Mouse (Mus musculus) hindbrain, embryonic 11.5 days (tissue): ENCODE measurements at regions not wholly inside any gene's neighbourhood (a gene's known extent, or its start where the extent isn't known, plus 50 kb on each side); places are given as distances from the start of the nearest gene placed in this dataset.

Experiments used
- ATAC-seq: fragments of 200-750 bp; cut with Nextera tagmentation; 2 replicates; pipeline ENCODE4 v1.8.0; 2017; ENCODE audit warnings: mild to moderate bottlenecking, moderate TSS enrichment, moderate library complexity; ENCODE audit not compliant: low FRiP score
- DNase-seq: peaks from one replicate; pipeline ENCODE4 v3.0.0-alpha.2; 2015; ENCODE audit warnings: low spot score
- H3K27ac ChIP-seq: fragments of 300-500 bp; sonication (generic); 2 replicates; pipeline ENCODE4 v1.5.1; 2014; ENCODE audit warnings: mild to moderate bottlenecking, low read depth, low read length
- H3K27me3 ChIP-seq: fragments of 300-500 bp; sonication (generic); 2 replicates; pipeline ENCODE4 v1.6.1; 2014; ENCODE audit warnings: mild to moderate bottlenecking, low read length, moderate library complexity, mixed read lengths; ENCODE audit not compliant: control insufficient read depth, insufficient read depth
- H3K36me3 ChIP-seq: fragments of 300-500 bp; sonication (generic); 2 replicates; pipeline ENCODE4 v1.6.1; 2014; ENCODE audit warnings: mild to moderate bottlenecking, low read length, moderate library complexity, mixed read lengths; ENCODE audit not compliant: control insufficient read depth, insufficient read depth
- H3K4me1 ChIP-seq: fragments of 300-500 bp; sonication (generic); replicated peaks from 2 replicates; pipeline ENCODE4 v1.6.1; 2014; ENCODE audit warnings: low read length, mixed read lengths; ENCODE audit not compliant: control insufficient read depth, insufficient read depth
- H3K4me2 ChIP-seq: fragments of 300-500 bp; sonication (generic); replicated peaks from 2 replicates; pipeline ENCODE4 v1.6.1; 2014; ENCODE audit warnings: mild to moderate bottlenecking, low read depth, low read length
- H3K4me3 ChIP-seq: fragments of 300-500 bp; sonication (generic); 2 replicates; pipeline ENCODE4 v1.5.1; 2014; ENCODE audit warnings: low read depth, low read length
- H3K9ac ChIP-seq: fragments of 300-500 bp; sonication (generic); 2 replicates; pipeline ENCODE4 v1.6.1; 2014; ENCODE audit warnings: low read depth, low read length
- H3K9me3 ChIP-seq: fragments of 300-500 bp; sonication (generic); 2 replicates; pipeline ENCODE4 v1.6.1; 2016; ENCODE audit warnings: low read length; ENCODE audit not compliant: control insufficient read depth
- WGBS: fragments of 180-500 bp; shearing (Covaris S2); extraction: QIAGEN DNeasy Blood & Tissue Kit; methylation state at CpG from one replicate; pipeline ENCODE4 v1.1.7; 2014; 5-methylcytosine and 5-hydroxymethylcytosine counted together

DNA sequence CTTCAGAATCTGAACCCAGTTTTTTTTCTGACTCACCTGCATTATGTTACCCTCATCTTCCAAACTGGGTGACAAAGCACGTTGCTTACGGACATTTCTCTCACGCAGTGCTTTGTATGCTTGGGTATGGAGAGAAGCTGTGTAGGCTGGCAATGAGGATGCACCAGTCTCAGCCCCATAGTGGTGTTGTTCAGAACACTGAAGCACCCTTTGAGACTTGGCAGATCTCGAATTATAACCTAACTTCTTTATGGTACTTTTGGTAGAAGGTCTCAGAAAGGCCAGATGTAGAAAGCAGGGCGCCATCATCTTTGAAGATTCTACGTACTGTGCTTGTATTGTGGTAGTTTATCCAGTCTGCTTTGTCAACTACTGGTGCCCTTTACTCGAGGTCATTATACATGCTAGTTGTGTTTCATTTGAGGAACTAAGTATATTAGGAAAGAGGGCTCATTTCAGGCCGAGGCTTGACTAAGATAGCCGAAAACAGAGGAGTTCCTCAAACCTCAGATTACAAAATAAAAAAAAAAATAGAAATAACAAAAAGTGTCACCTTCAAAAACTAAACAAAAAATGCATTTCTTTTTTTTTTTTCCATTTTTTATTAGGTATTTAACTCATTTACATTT is 85.7 kb downstream of the Rgs2 start:
- 88% methylated on average over 9 of the region's 9 CpGs for WGBS
- no peak overlapping the region for H3K4me2 ChIP-seq
- DNase-seq: no peak
- no peak overlapping the region for H3K9ac ChIP-seq
- no peak overlapping the region for H3K27ac ChIP-seq
- no peaks in the 10 kb centered on the region; the same call in 1 of the 2 replicates for H3K4me1 ChIP-seq
- H3K9me3 ChIP-seq: no peaks in the 10 kb centered on the region
- H3K4me3 ChIP-seq: no peak overlapping the region
- H3K36me3 ChIP-seq: no peaks in the 10 kb centered on the region
- ATAC-seq: no peak
- H3K27me3 ChIP-seq: no peaks in the 10 kb centered on the region

DNA sequence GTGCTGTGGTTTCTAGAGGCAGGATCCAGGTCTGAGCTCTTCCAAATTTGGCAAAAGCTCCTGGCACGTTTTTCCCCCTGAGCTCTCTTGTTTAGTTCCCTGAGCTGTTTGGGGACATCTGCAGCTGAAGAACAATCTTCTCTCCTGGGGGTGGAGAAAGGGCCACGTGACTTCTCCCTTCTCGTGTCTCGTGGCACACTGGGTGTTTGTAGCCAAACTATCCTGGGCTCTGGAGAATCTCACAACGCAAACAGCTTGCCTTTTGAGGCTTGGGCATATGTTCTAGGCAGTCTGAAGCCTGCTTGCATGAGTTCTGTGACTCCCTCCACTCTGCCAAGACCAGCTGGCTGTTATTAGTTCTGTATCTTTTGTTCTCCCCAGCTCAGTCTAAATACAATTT is 86.3 kb downstream of the Rgs2 start:
- Histone ChIP-seq H3K27ac (no peak overlapping the region), H3K4me3 (no peak overlapping the region), H3K36me3 (no peaks in the 10 kb centered on the region), H3K27me3 (no peaks in the 10 kb centered on the region), H3K9me3 (no peaks in the 10 kb centered on the region), H3K4me2 (no peak overlapping the region), H3K9ac (no peak overlapping the region), H3K4me1 (no peaks in the 10 kb centered on the region; the same call in 1 of the 2 replicates)
- 71% methylated on average over 5 of the region's 5 CpGs for WGBS
- DNase-seq: no peak
- ATAC-seq: no peak

DNA sequence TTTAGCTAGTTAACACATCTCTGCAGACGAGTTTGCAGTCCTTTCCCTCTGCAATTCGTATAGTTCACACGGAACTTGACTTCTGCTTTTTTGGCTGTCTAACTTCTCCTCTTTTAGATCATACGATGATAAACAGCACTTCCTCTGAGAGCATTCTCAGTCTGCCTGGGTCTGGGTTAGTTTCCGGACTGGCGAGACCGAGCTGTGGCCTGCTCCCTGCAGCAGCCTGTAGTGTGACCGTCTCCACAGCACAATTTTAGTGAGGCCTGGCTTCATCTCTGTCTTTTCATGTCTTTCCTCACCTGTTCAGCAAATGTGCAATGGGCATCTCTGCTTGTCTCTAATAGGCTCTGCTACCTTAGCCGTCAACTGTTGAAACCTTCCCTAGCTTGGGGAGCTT is 87.4 kb downstream of the Rgs2 start:
- H3K9me3 ChIP-seq: no peaks in the 10 kb centered on the region
- peaks cover under 1% of the 10 kb centered on the region; the same call in 1 of the 2 replicates for H3K27me3 ChIP-seq
- no peaks in the 10 kb centered on the region for H3K36me3 ChIP-seq
- DNase-seq (no peak), ATAC-seq (no peak)
- no peak overlapping the region for H3K4me3 ChIP-seq
- no peak overlapping the region for H3K27ac ChIP-seq
- 86% methylated on average over 9 of the region's 9 CpGs for WGBS
- H3K4me1 ChIP-seq: no peaks in the 10 kb centered on the region; the same call in 1 of the 2 replicates
- no peak overlapping the region for H3K4me2 ChIP-seq
- no peak overlapping the region for H3K9ac ChIP-seq

DNA sequence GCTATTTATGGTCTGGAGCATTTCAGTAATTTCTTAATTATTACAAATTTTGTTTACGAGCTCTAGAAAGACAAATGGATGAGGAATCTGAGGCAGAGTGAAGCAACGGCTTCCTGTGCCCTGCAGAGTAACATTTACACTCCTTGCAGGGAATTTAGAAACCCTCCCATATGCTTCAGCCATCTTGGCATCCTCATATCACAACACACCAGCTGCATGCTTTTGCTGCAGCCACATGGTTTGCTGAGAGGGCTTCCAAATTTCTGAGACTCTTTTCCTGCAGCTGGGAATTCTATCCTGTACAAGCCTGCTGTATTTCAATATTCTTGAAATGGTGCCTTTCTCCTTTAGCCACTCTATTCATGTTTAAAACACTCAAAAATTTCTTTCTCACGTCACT is 91.4 kb downstream of the Rgs2 start:
- ATAC-seq (no peak), DNase-seq (no peak)
- H3K4me3 ChIP-seq: no peak overlapping the region
- H3K36me3 ChIP-seq: no peaks in the 10 kb centered on the region
- WGBS: 87% methylated on average over 3 of the region's 3 CpGs
- H3K4me1 ChIP-seq: no peaks in the 10 kb centered on the region
- no peak overlapping the region for H3K4me2 ChIP-seq
- H3K27ac ChIP-seq: no peak overlapping the region
- H3K27me3 ChIP-seq: peaks cover 3% of the 10 kb centered on the region; the same call in 1 of the 2 replicates
- no peak overlapping the region for H3K9ac ChIP-seq
- H3K9me3 ChIP-seq: no peaks in the 10 kb centered on the region

DNA sequence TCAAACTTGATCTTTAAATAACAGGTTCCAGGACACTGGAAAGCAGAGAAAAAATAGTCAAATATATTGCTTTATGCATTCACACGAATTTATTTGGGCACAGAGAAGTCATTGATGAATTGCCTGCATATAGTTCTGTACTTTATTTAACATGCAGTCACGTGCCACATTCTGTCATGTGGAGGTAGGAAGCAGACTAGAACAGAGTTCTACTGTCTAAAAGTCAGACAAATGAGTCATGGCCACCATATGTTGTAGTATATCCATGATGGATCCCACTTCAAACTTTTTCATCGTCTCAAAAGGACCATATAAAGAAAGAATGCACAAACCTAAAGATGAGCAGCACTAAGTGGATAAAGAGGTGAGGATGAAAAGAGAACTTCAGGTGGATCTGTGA is 92.7 kb downstream of the Rgs2 start:
- H3K27me3 ChIP-seq: peaks cover 3% of the 10 kb centered on the region; the same call in 1 of the 2 replicates
- H3K9ac ChIP-seq: no peak overlapping the region
- no peak for ATAC-seq
- WGBS: 59% methylated on average over 3 of the region's 3 CpGs
- no peak for DNase-seq
- no peak overlapping the region for H3K4me2 ChIP-seq
- H3K27ac ChIP-seq: no peak overlapping the region
- no peaks in the 10 kb centered on the region for H3K9me3 ChIP-seq
- no peaks in the 10 kb centered on the region for H3K36me3 ChIP-seq
- no peaks in the 10 kb centered on the region for H3K4me1 ChIP-seq
- H3K4me3 ChIP-seq: no peak overlapping the region

DNA sequence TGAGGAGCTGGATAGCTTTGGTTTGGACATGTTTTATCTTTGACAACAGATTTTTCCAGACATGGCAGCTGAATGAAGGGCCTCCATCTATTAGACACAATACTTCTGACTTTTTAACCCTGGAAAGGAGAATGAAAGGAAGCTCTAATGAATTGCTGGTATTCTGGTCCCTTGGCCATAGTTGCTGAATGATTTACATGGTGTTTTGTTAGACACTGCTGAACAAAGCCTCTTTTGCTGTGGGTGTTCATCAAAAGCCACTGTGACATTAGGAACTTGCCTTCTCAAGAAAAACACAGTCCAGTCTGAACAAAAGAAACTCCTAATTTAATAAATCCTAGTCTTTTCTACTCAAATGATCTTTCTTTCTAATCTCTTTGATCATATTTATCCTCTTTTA is 93.4 kb downstream of the Rgs2 start:
- Histone ChIP-seq H3K4me3 (no peak overlapping the region), H3K4me1 (no peaks in the 10 kb centered on the region), H3K9me3 (no peaks in the 10 kb centered on the region), H3K27me3 (peaks cover 3% of the 10 kb centered on the region; the same call in 1 of the 2 replicates), H3K9ac (no peak overlapping the region), H3K36me3 (no peaks in the 10 kb centered on the region), H3K4me2 (no peak overlapping the region), H3K27ac (no peak overlapping the region)
- ATAC-seq (peak; percentile 59; the same call in 1 of the 2 replicates), DNase-seq (peak; percentile 12)

DNA sequence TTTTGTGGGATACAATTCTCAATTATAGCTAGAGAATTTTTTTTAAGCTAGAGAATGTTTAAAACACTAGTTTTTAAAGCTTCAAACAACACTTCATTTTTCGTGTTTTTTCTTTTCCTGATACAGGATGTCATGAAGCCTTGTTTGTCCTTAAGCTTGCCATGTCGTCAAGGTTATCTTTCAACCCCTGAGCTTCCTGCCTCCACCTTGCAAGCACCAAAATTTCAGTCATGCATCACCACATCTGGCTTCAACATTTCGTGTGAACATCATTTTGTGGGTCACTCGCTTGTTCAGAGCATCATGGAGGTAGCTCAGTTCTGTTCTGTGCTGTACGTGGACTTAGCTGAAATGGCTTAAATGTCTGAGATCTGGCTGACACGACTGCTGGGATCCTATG is 96.6 kb downstream of the Rgs2 start:
- WGBS: 63% methylated on average over 6 of the region's 6 CpGs

DNA sequence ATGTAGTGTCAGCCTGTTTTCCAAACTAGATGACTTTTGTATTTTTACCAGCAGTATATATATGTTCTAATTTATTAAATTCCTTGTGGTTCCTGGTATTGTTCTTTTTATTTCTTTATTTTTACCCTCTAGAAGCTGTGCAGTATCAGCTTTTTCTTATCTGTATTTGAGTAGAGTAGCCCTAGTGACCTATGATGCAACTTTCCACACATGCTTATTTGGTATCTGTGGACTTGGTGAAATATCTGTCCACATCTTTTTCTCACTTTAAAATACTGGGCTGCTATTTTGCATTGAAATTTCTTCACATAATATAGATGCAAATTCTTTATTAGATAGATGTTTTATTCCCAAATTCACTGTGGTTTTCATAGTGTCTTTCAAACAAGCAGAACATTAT is 97.1 kb downstream of the Rgs2 start:
- ATAC-seq (no peak), DNase-seq (no peak)
- Histone ChIP-seq H3K27ac (no peak overlapping the region), H3K4me1 (no peaks in the 10 kb centered on the region), H3K9me3 (no peaks in the 10 kb centered on the region), H3K9ac (no peak overlapping the region), H3K36me3 (no peaks in the 10 kb centered on the region), H3K4me3 (no peak overlapping the region), H3K27me3 (peaks cover 3% of the 10 kb centered on the region; the same call in 1 of the 2 replicates), H3K4me2 (no peak overlapping the region)

More for the DNA sequence above, 96.6 kb downstream of the Rgs2 start:
- Histone ChIP-seq H3K27me3 (peaks cover 3% of the 10 kb centered on the region; the same call in 1 of the 2 replicates), H3K4me1 (no peaks in the 10 kb centered on the region), H3K4me2 (no peak overlapping the region), H3K27ac (no peak overlapping the region), H3K4me3 (no peak overlapping the region), H3K9ac (no peak overlapping the region), H3K9me3 (no peaks in the 10 kb centered on the region), H3K36me3 (no peaks in the 10 kb centered on the region)
- no peak for ATAC-seq
- no peak for DNase-seq

DNA sequence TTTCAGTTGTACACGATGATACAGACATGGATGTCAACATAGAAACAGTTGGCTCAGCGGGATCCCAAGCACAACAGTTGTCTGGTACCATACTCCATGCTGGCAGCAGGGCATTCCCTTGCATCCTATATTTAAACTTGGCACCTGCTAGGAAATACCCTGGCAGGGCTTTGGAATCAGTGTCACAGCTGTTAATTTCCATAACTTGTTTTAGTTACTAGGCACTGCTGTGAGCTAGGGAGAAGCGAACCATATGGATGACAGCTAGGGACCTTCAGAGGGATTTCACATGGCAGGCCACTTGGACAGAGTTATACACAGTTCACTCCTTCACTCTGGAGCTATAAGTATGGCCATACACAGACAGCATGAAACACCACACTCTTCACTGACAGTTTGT is 100.0 kb downstream of the Rgs2 start:
- Histone ChIP-seq H3K4me1 (no peaks in the 10 kb centered on the region), H3K36me3 (no peaks in the 10 kb centered on the region), H3K27ac (no peak overlapping the region), H3K4me2 (no peak overlapping the region), H3K9ac (no peak overlapping the region), H3K9me3 (no peaks in the 10 kb centered on the region), H3K4me3 (no peak overlapping the region), H3K27me3 (no peaks in the 10 kb centered on the region)
- DNase-seq (no peak), ATAC-seq (no peak)
- WGBS: 85% methylated on average over 3 of the region's 3 CpGs
